Mouse (Mus musculus): ENCODE results near the gene Bbs5. TPM values are rescaled to one million over a fixed set of nuclear protein-coding genes. Genes with fewer than 3 reads are reported as not detected.

The Bbs5 gene
- total RNA-seq (2021): 10 to 100 TPM; 29.8 to 31.3 TPM
- long read RNA-seq, experiment 1, transcript Bbs5-201 (12 exons, 1,468 nt): major isoform, 6 of 13 reads
- long read RNA-seq, experiment 1, partial matches to known transcripts: 2 of 13 reads
- long read RNA-seq, experiment 1, other reads (novel, unspliced or antisense): 5 of 13 reads
- long read RNA-seq, experiment 2, transcript Bbs5-201 (12 exons, 1,468 nt): major isoform, 12 of 22 reads
- long read RNA-seq, experiment 2, partial matches to known transcripts: 0 of 22 reads
- long read RNA-seq, experiment 2, other reads (novel, unspliced or antisense): 10 of 22 reads

DNA sequence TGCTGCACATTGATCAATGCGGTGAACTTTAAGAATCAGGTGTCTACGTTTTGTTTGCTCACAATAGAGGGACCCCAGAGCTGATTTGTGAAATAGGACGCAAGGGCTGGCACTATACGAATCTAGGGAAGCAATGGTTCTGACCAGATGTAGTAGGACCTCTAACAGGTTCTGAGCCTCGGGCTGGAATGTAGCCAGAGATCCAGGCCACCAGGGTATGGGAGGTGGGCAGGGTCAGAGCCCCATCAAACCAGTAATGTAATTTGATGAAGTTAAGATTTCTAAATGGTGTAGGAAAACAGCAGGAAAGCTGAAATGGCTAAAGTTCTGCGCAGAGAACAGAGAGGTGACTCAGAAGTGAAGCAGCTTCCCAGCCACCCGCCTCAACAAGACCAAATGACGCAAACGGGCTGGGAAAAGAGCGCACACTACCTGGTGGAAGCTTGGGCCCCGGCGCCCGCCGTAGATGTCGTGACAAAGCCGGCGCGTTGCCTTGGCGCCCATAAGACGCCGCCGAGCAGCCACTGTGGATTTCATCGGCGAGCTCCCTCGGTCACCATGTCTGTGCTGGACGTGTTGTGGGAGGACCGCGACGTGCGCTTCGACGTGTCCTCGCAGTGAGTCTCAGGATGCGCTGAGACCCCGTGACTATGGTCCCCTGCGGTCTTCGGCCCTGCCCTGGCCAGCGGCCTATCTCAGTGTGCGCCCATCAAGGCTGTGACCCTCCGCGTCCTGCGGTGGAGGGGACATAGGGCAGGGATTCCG lies at the start of gene Bbs5:
Bbs5 (plus strand) TSS at position 446 of the 765 bp plus-strand sequence.
- DNase-seq (ENCODE audit: low spot score in 2 of 2): peak; percentile 94 to 95
- TF ChIP-seq CTCF (conservative IDR thresholded peaks at IDR 0.05): no peak
- Histone ChIP-seq H3K27ac (peak within 1 kb of the TSS; percentile 83), H3K4me3 (peak within 1 kb of the TSS; percentile 84)

- TF ChIP-seq CTCF (conservative IDR thresholded peaks at IDR 0.05): no peak
Measured at GRCm38 (mm10) chr2:69603726-69604393, 43.1 kb upstream of the Bbs5 start.

DNA sequence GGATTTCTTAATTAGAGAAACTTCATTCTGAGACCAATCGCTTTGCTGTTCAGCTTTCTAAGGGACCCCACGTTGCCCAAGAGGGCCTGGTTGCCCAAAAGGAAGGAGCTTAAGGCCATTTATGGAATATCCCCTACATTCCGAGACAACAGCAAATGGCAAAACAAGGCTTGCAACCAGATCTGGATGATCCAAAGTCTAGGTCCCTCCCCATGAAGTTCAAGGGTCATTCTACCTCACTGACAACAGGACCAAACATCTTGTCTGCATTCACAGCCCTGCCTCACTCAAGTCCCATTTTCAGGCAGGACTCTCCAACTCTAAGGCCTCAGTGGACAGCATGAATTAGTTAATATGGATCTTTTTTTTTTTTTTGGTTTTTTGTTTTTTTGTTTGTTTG lies 40.4 kb upstream of the Bbs5 start:
- no peak for DNase-seq (ENCODE audit: low spot score in 2 of 2)
- no peak for TF ChIP-seq CTCF (conservative IDR thresholded peaks at IDR 0.05)
- H3K4me3 ChIP-seq: no peak overlapping the region
- H3K27ac ChIP-seq: no peak overlapping the region

More at GRCm38 (mm10) chr2:69603726-69604393, 43.1 kb upstream of the Bbs5 start:
- Histone ChIP-seq H3K4me3 (no peak overlapping the region), H3K27ac (no peak overlapping the region)
- DNase-seq (ENCODE audit: low spot score in 2 of 2): no peak

GRCm38 (mm10) chr2:69612237-69612636 lies 34.7 kb upstream of the Bbs5 start:
- H3K4me3 ChIP-seq: no peak overlapping the region
- H3K27ac ChIP-seq: no peak overlapping the region
- no peak for DNase-seq (ENCODE audit: low spot score in 2 of 2)
- TF ChIP-seq CTCF (conservative IDR thresholded peaks at IDR 0.05): no peak

GRCm38 (mm10) chr2:69612716-69613115 lies 34.3 kb upstream of the Bbs5 start:
- DNase-seq (ENCODE audit: low spot score in 2 of 2): no peak
- TF ChIP-seq CTCF (conservative IDR thresholded peaks at IDR 0.05): no peak
- Histone ChIP-seq H3K27ac (no peak overlapping the region), H3K4me3 (no peak overlapping the region)

- TF ChIP-seq CTCF (conservative IDR thresholded peaks at IDR 0.05): no peak
- Histone ChIP-seq H3K27ac (no peak overlapping the region), H3K4me3 (no peak overlapping the region)
- DNase-seq (ENCODE audit: low spot score in 2 of 2): no peak
Measured at GRCm38 (mm10) chr2:69613237-69613636, 33.7 kb upstream of the Bbs5 start.

DNA sequence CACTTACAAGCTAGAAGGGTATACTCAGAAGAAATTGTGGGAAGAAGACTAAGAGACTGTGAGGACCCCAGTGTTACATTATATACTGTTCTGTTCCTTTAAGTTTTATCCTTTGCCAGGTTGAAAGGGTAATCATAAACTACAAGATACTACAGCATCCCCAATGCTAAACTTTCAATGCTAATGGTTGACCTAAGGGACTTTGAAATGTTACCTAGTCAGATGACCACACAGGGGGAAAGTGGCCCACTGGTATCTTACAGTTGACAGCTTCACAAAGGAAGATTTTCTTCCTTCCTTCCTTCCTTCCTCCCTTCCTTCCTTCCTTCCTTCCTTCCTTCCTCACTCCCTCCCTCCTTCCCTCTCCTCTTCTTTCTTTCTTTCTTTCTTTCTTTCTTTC lies 28.6 kb upstream of the Bbs5 start:
- Histone ChIP-seq H3K4me3 (no peak overlapping the region), H3K27ac (no peak overlapping the region)
- no peak for TF ChIP-seq CTCF (conservative IDR thresholded peaks at IDR 0.05)
- DNase-seq (ENCODE audit: low spot score in 2 of 2): no peak

DNA sequence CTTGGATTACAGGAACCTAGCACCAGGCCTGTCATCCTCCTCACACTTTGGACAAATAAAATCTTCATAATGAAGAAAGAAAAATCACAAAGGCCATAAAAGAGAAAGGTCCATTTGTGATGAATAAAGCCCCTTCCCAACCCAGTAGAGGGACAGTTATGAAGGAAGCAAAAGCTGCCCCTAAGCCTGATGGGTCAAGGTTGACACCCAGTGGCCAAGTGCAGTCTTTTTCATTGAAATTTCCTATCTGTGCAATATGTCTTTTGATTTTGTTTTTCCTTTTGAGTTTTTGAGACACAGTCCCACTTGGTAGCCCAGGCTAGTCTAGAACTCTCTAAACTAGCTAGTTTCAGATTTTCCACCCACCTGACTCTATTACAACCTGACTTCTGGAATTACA lies 27.7 kb upstream of the Bbs5 start:
- Histone ChIP-seq H3K4me3 (no peak overlapping the region), H3K27ac (no peak overlapping the region)
- DNase-seq (ENCODE audit: low spot score in 2 of 2): no peak
- TF ChIP-seq CTCF (conservative IDR thresholded peaks at IDR 0.05): peak; percentile 17; the same call in 1 of the 2 replicates

GRCm38 (mm10) chr2:69629215-69629614 lies 17.8 kb upstream of the Bbs5 start:
- Histone ChIP-seq H3K27ac (no peak overlapping the region), H3K4me3 (no peak overlapping the region; the same call in 1 of the 2 replicates)
- no peak for TF ChIP-seq CTCF (conservative IDR thresholded peaks at IDR 0.05)
- no peak for DNase-seq (ENCODE audit: low spot score in 2 of 2)

DNA sequence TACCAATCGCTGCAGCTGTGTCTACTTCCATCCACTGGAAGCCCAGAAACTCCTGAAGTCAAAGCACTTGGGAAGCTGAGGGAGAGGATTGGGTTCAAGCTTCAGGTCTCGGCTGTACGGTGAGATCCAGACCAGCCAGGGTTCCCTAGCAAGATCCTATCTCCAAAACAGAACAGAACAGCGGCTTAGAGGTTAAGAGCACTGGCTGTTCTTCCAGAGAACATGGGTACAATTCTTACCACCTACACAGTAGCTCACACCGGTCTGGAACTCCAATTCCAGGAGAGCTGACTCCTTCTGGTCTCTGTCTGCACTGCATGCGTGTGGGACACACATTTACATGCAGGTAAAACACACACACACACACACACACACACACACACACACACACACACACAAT lies 17.1 kb upstream of the Bbs5 start:
- H3K27ac ChIP-seq: no peak overlapping the region
- no peak for TF ChIP-seq CTCF (conservative IDR thresholded peaks at IDR 0.05)
- no peak for DNase-seq (ENCODE audit: low spot score in 2 of 2)
- H3K4me3 ChIP-seq: no peak overlapping the region

DNA sequence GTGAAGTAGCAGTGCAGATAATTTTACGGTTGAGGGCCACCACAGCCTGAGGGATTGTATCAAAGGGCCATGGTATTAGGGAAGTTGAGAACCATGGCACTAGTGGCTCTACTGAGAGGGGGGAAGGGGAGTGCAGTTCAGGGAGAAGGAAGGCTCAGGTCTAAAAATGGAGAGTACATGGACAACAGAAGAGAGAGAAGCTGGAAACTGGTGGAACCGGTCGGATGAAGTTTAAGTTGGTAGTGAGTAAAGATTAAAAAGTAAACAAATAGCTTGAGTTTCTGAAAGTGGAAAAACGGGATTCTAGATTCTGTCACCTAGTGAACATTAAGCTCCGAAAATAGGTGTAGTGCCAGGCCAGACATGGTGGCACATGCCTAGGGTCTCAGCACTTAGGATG lies 16.2 kb upstream of the Bbs5 start:
- H3K27ac ChIP-seq: no peak overlapping the region
- TF ChIP-seq CTCF (conservative IDR thresholded peaks at IDR 0.05): no peak
- no peak overlapping the region for H3K4me3 ChIP-seq
- no peak for DNase-seq (ENCODE audit: low spot score in 2 of 2)

DNA sequence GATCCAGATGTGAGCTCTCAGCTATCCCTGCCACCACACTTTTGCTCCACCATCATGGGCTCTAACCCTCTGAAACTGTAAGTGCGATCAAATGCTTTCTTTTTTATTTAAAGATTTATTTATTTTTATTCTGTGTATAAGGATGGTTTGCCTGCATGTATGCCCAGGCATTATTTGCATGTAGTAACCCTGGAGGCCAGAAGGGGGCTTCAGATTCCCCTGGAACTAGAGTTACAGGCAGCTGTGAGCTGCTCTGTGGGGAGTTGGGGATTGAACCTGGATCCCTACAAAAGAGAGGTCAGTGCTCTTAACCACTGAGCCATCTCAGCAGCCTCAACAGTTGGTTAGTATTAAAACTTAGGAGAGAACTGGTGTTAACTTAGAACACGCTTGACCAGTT lies 15.5 kb upstream of the Bbs5 start:
- no peak overlapping the region for H3K27ac ChIP-seq
- H3K4me3 ChIP-seq: no peak overlapping the region
- DNase-seq (ENCODE audit: low spot score in 2 of 2): no peak
- peak; percentile 67 for TF ChIP-seq CTCF (conservative IDR thresholded peaks at IDR 0.05)

- peak overlapping the region; percentile 38 for H3K4me3 ChIP-seq
- DNase-seq (ENCODE audit: low spot score in 2 of 2): peak; percentile 7 to 56
- peak; percentile 85 for TF ChIP-seq CTCF (conservative IDR thresholded peaks at IDR 0.05)
- no peak overlapping the region for H3K27ac ChIP-seq
Measured at GRCm38 (mm10) chr2:69635064-69635701, 11.8 kb upstream of the Bbs5 start.

Measured in layer of hippocampus, adult 2 months (tissue).